Mouse (Mus musculus) inflammation-experienced regulatory T-cells (primary cell): Measurements from ENCODE around the gene Rhobtb1. TPM values are rescaled to one million over a fixed set of nuclear protein-coding genes. Genes with fewer than 3 reads are reported as not detected.

ENCODE experiments used
- polyA plus RNA-seq, 2 experiments: library from polyadenylated mRNA; unstranded; fragments of 100-300 nt; shearing (Covaris generic); gene quantifications; one replicate each; pipeline ENCODE4 v1.2.1; 2017

Gene Rhobtb1
- polyA plus RNA-seq: 1 to 10 TPM in 1 of 2 experiments, under 1 TPM in 1; 0.42 to 1.0 TPM

GRCm38 (mm10) chr10:69151045-69151444, at the start of gene Rhobtb1:
Gene Rhobtb1, plus strand, starts transcription at chr10:69151434.

GRCm38 (mm10) chr10:69212542-69213440, 61.6 kb downstream of the Rhobtb1 start, which contains the start of gene A930033H14Rik:
Gene A930033H14Rik, minus strand, starts transcription at chr10:69213098.

Other genes with a start within 250 kb of the Rhobtb1 start
- under 1 TPM in 1 of 2 experiments, not detected in 1; 0.49 TPM for gene A930033H14Rik, start 61.7 kb downstream of the Rhobtb1 start, polyA plus RNA-seq
- gene Cdk1, start 201.5 kb downstream of the Rhobtb1 start, polyA plus RNA-seq: 1 to 10 TPM; 4.1 to 7.1 TPM
- 1 to 10 TPM; 1.8 to 6.3 TPM for gene Ank3, start 247.3 kb downstream of the Rhobtb1 start, polyA plus RNA-seq